Mouse (Mus musculus) intestine, embryonic 15.5 days (tissue): ENCODE data around the gene Sec22a. TPM values are rescaled to one million over a fixed set of nuclear protein-coding genes. Genes with fewer than 3 reads are reported as not detected.

Source experiments
- ATAC-seq: fragments of 200-750 bp; cut with Nextera tagmentation; 2 replicates; pipeline ENCODE4 v1.8.0; 2017; ENCODE audit warnings: moderate TSS enrichment, moderate library complexity
- H3K27ac ChIP-seq: fragments of 300-500 bp; sonication (generic); 2 replicates; pipeline ENCODE4 v1.5.1; 2015; ENCODE audit warnings: mild to moderate bottlenecking, inconsistent platforms
- H3K27me3 ChIP-seq: fragments of 300-500 bp; sonication (generic); replicated peaks from 2 replicates; pipeline ENCODE4 v1.6.1; 2015; ENCODE audit warnings: inconsistent platforms
- H3K36me3 ChIP-seq: fragments of 300-500 bp; sonication (generic); 2 replicates; pipeline ENCODE4 v1.6.1; 2015; ENCODE audit warnings: inconsistent platforms
- H3K4me1 ChIP-seq: fragments of 300-500 bp; sonication (generic); replicated peaks from 2 replicates; pipeline ENCODE4 v1.6.1; 2015; ENCODE audit warnings: inconsistent platforms
- H3K4me2 ChIP-seq: fragments of 300-500 bp; sonication (generic); replicated peaks from 2 replicates; pipeline ENCODE4 v1.6.1; 2015; ENCODE audit warnings: mild to moderate bottlenecking, inconsistent platforms
- H3K4me3 ChIP-seq: fragments of 300-500 bp; sonication (generic); replicated peaks from 2 replicates; pipeline ENCODE4 v1.5.1; 2015; ENCODE audit warnings: inconsistent platforms
- H3K9ac ChIP-seq: fragments of 300-500 bp; sonication (generic); 2 replicates; pipeline ENCODE4 v1.6.1; 2015; ENCODE audit warnings: inconsistent platforms
- H3K9me3 ChIP-seq: fragments of 300-500 bp; sonication (generic); 2 replicates; pipeline ENCODE4 v1.6.1; 2016; ENCODE audit warnings: inconsistent platforms
- WGBS: fragments of 180-500 bp; shearing (Covaris S2); methylation state at CpG from one replicate; pipeline ENCODE4 v1.1.7; 2015; 5-methylcytosine and 5-hydroxymethylcytosine counted together
- polyA plus RNA-seq: library from polyadenylated mRNA; unstranded; fragments of >200 nt; fragmentation: Nextera tagmentation; extraction: Ambion mirVana; gene quantifications from 2 replicates; pipeline ENCODE4 v1.2.1, GENCODE M21; 2015

Sec22a gene
- polyA plus RNA-seq, result 53.3 and 54.3 TPM in 2 replicates

DNA sequence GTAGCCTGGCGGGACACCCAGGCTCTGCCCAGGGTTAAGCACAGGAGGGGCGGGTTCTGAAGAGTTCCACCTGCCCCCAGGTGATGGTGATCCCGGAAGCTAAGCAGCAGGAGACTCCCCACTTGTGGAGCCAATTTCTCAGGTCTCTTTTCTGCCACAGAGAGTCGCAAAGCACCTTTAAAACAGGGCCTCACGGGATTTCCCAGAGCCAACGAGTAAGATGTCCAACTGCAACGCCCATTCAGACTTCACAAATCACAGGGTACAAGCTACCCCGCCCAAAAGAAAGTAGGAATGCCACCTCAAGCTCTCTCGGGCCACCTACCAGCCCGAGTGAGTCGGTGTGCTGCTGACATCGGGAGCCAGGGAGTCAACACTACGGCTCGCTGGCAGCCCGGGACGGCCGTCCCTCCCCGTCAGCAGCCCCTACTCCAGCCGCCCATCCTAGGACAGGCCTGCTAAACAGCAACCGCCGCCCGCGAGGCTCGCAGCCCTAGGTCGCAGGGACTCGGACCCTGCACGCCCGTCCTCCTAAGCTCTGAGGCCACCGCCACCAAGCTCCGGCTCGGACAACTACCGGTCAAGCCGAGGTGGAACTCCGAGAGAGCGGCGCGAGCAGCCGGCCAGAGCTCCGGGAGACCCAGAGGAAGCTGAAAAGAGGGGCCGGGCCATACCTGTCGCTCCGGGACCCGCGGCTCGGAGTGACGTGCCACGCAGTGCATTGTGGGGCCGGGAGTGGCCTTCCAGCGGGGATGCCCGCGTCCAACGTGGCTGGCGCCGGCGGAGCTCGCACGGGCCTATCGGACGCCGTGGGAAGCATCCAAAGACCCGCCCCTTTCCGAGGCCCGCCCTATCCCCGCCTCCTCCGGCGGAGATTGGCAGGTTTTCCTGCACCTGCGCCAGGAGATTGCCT is at the start of gene Sec22a:
Sec22a (minus strand) TSS at position 769 of the 913 bp plus-strand sequence.
- H3K9me3 ChIP-seq, result no peaks in the 10 kb centered on the region
- ATAC-seq, result peak; percentile 100
- H3K9ac ChIP-seq, result peak within 1 kb of the TSS; percentile 86
- H3K4me3 ChIP-seq, result peak within 1 kb of the TSS; percentile 70
- peak within 1 kb of the TSS; percentile 85 for H3K27ac ChIP-seq
- under 1% methylated on average over 67 of the region's 67 CpGs for WGBS
- peaks cover 6% of the 10 kb centered on the region; the same call in 1 of the 2 replicates for H3K4me1 ChIP-seq
- H3K27me3 ChIP-seq, result no peaks in the 10 kb centered on the region
- peak within 1 kb of the TSS; percentile 72 for H3K4me2 ChIP-seq
- H3K36me3 ChIP-seq, result no peaks in the 10 kb centered on the region

DNA sequence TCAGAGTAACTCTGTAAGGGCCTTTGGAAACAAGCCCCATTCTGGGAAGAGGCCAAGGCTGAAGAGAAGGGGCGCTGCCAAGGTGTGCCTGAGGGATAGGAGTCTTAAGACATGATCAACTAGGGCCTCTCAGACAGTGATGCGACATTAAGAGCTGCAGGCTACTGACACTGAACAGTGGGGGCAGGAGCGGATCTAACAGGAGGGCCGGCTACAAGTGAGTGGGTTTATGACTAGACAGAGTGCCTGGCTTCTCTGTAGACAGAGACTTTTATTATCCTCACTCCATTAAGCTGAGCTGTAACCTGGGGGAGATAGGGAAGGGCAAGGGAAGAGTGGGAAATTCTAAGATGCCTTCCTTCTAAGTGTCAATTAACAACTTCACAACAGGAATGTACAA is 43.0 kb upstream of the Sec22a start:
- Histone ChIP-seq H3K4me3 (no peak overlapping the region), H3K36me3 (no peaks in the 10 kb centered on the region), H3K4me2 (no peak overlapping the region), H3K9me3 (no peaks in the 10 kb centered on the region), H3K27me3 (no peaks in the 10 kb centered on the region), H3K9ac (no peak overlapping the region), H3K4me1 (no peaks in the 10 kb centered on the region), H3K27ac (no peak overlapping the region)
- WGBS, result 55% methylated on average over 4 of the region's 4 CpGs
- ATAC-seq, result no peak

DNA sequence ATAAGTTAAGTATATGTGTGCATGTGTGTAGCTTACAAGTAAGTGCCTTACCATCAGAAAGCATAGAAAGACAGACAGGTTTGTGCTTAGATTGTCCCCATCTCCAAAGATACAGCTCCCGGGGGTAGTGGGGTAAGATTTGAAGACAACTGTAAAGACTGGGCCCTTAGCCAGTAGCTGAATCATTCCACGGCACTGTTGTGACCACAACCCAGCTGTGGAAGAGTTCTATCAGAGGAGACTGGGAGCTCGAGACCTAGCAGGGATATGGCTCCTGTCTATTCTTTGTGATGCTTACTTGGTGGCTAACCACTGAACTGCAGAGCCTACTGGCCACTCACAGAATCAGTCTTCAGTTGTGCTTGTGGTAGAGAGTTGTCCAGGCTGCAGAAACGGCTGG is 42.4 kb upstream of the Sec22a start:
- Histone ChIP-seq H3K36me3 (no peaks in the 10 kb centered on the region), H3K27me3 (no peaks in the 10 kb centered on the region), H3K4me2 (no peak overlapping the region), H3K9me3 (no peaks in the 10 kb centered on the region), H3K27ac (no peak overlapping the region), H3K9ac (no peak overlapping the region), H3K4me3 (no peak overlapping the region), H3K4me1 (no peaks in the 10 kb centered on the region)
- ATAC-seq, result no peak
- WGBS, result 84% methylated on average over 4 of the region's 4 CpGs

DNA sequence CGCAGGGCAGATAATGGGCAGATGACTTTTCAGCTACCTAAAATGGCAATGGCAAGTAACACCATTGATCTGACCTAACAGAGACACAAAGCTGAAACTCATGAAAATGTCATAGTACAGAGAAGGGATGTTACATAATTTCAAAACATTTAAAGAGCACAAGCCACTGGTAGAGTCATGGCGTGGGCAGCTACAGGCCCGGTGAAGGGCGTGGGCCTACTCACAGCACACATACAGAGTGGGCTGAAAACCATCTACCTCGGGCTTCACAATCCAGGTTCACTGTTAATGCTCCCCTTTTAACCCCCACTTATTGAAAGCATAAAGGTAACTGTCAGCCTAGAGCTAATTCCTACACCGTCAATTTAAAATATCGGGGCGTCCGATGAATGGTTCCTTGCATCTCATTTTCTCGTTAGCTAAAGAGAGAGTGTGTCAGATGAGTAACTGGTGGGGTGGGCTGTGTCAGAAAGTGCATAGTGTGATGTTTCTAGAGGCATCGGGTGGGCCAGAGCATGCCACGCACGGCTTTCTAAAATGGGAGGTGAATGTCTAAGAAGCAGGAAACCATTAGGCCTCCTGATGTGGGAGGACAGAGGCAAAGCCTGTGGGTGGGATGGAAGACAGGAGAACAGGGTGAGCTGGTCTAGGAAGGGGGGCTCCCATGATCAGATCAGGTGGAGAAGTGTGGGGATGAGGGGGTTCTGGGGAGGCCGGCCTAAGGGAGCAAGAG is 41.8 kb upstream of the Sec22a start:
- H3K9me3 ChIP-seq, result no peaks in the 10 kb centered on the region
- 94% methylated on average over 14 of the region's 14 CpGs for WGBS
- H3K27me3 ChIP-seq, result no peaks in the 10 kb centered on the region
- no peak overlapping the region for H3K27ac ChIP-seq
- H3K4me1 ChIP-seq, result no peaks in the 10 kb centered on the region
- no peak for ATAC-seq
- no peak overlapping the region for H3K4me3 ChIP-seq
- H3K9ac ChIP-seq, result no peak overlapping the region
- no peaks in the 10 kb centered on the region for H3K36me3 ChIP-seq
- H3K4me2 ChIP-seq, result no peak overlapping the region

DNA sequence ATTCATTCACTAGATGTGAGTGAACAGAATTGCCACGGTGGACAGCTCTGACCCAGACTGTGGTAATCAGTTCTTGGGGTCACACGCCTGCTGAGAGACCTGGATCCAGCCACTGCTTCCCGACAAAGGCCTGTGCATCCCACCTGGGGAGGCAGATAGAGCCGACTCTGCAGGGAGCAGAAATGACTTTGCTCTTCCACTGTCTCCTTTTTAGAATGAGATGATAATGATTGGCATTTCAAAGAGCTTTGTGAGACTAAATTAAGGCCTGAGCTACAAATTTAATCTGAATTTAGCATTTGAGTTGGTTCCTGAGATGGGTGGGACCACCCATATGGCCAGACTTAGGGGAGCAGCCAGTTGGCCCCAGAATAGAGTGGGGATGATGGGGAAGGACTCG is 41.1 kb upstream of the Sec22a start:
- Histone ChIP-seq H3K4me2 (no peak overlapping the region), H3K36me3 (no peaks in the 10 kb centered on the region), H3K27ac (no peak overlapping the region), H3K4me3 (no peak overlapping the region), H3K27me3 (no peaks in the 10 kb centered on the region), H3K9ac (no peak overlapping the region), H3K4me1 (no peaks in the 10 kb centered on the region), H3K9me3 (no peaks in the 10 kb centered on the region)
- WGBS, result 85% methylated on average over 5 of the region's 5 CpGs
- no peak for ATAC-seq

DNA sequence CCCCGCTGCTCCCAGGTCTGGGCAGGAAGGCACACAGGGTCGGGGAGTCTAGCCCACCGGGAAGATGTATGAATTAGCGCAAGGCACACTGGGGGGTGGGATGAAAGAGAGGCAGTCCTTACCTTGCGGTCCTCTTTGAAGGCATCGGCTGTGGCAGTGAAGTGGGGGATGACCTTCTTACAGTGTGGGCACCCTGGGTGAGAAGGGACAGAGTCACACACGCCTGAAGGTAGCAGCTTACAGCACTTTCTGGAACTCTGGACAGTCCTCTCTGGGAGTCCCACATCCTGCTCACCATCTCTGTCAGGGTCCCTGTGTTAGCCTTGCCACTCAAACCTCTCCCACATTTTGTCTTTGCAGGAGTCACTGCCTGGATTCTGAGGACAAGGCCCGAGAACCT is 40.2 kb upstream of the Sec22a start:
- no peaks in the 10 kb centered on the region for H3K27me3 ChIP-seq
- H3K27ac ChIP-seq, result no peak overlapping the region
- H3K9me3 ChIP-seq, result no peaks in the 10 kb centered on the region
- no peak overlapping the region for H3K4me2 ChIP-seq
- H3K36me3 ChIP-seq, result no peaks in the 10 kb centered on the region
- ATAC-seq, result no peak
- 89% methylated on average over 8 of the region's 8 CpGs for WGBS
- H3K9ac ChIP-seq, result no peak overlapping the region
- no peaks in the 10 kb centered on the region for H3K4me1 ChIP-seq
- H3K4me3 ChIP-seq, result no peak overlapping the region

DNA sequence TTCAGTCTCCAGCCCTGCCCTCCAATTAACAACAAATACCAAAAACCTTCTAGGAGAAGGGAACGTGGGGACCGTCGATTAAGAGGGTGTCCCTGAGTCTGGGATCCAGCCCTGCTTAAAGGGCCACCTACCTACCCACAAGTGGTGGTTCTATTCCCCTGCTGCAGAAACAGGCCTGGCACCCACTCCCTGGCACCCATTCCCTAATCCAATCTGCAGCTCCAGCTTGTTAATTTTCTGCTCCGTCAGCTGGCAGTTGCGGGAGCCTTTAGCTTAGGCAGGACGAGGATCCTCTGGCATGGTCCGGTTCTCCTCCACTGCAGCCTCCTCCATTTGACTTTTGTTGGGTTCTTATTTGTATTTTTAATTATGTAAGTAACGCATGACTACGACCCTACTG is 39.6 kb upstream of the Sec22a start:
- H3K4me3 ChIP-seq, result no peak overlapping the region
- WGBS, result 90% methylated on average over 9 of the region's 9 CpGs
- H3K4me2 ChIP-seq, result no peak overlapping the region
- no peak overlapping the region for H3K27ac ChIP-seq
- H3K9me3 ChIP-seq, result no peaks in the 10 kb centered on the region
- no peaks in the 10 kb centered on the region for H3K27me3 ChIP-seq
- no peaks in the 10 kb centered on the region for H3K36me3 ChIP-seq
- no peak for ATAC-seq
- no peaks in the 10 kb centered on the region for H3K4me1 ChIP-seq
- H3K9ac ChIP-seq, result no peak overlapping the region

DNA sequence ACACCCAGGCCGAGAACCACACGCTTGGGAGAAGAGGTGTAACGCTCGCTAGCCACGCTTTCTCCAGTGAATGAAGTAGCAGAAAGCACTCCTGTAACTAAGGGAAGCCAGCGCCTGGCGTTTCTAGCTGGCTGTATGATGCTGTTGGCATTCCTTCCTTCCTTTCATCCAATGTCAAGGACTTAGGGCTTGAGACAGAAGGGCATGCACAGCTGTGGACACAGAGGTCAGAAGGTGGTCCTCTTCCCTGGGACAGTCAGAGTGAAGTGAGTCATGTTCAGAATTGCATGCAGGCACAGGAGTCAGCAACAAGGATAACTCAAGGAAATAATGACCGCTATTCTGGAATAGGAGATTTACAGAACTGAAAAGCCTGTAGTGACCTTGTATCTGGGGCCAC is 29.1 kb upstream of the Sec22a start:
- H3K4me1 ChIP-seq, result no peaks in the 10 kb centered on the region
- no peak overlapping the region for H3K4me2 ChIP-seq
- 87% methylated on average over 8 of the region's 8 CpGs for WGBS
- H3K36me3 ChIP-seq, result 0 out of 2 replicates have a peak, but pooled peaks cover 4% of the 10 kb centered on the region
- no peaks in the 10 kb centered on the region for H3K9me3 ChIP-seq
- ATAC-seq, result no peak
- H3K9ac ChIP-seq, result no peak overlapping the region
- no peaks in the 10 kb centered on the region for H3K27me3 ChIP-seq
- H3K4me3 ChIP-seq, result no peak overlapping the region
- H3K27ac ChIP-seq, result no peak overlapping the region

DNA sequence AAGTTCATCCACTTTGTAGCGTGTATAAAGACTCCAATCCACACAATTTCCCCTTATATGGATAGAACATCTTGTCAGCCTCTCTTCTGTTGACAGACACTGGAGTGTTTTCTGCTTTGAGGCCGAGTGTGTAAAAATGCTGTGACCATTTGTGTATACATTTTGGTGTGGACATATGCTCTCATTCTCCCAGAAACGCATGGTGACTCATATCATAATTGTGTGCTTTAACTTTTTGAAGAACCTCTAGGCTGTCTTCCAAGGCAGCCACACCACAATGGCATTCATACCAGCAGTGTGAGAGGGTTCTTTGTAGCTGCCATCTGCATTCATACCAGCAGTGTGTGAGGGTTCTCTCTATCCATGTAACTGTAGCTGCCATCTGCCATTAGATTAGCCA is 21.9 kb upstream of the Sec22a start:
- H3K4me2 ChIP-seq, result no peak overlapping the region
- no peaks in the 10 kb centered on the region for H3K36me3 ChIP-seq
- H3K9me3 ChIP-seq, result no peaks in the 10 kb centered on the region
- no peak overlapping the region for H3K9ac ChIP-seq
- H3K4me1 ChIP-seq, result no peaks in the 10 kb centered on the region
- no peak overlapping the region for H3K4me3 ChIP-seq
- ATAC-seq, result no peak
- no peaks in the 10 kb centered on the region for H3K27me3 ChIP-seq
- WGBS, result 79% methylated on average over 3 of the region's 3 CpGs
- no peak overlapping the region for H3K27ac ChIP-seq

DNA sequence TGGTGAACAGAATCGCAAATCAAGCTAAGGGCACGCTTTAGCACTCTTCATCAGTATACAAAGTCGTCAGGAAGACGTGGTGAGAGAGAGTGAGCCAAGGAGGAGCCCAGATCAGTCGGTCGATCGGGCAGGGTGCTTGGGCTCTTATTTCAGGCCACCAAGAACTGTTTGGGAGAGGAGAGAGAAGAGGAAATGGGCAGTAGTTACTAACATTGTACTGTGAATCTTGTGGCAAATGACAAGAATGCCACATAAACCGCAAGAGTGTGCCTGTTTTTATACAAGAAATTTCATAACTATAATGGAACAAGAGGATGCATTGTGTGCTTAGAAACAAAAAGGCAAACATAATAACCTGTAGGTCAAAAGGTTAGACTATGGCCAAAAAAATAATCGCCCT is 16.3 kb upstream of the Sec22a start:
- 74% methylated on average over 9 of the region's 9 CpGs for WGBS
- H3K9ac ChIP-seq, result no peak overlapping the region
- no peaks in the 10 kb centered on the region for H3K9me3 ChIP-seq
- no peak overlapping the region for H3K27ac ChIP-seq
- ATAC-seq, result no peak
- H3K27me3 ChIP-seq, result no peaks in the 10 kb centered on the region
- no peak overlapping the region for H3K4me3 ChIP-seq
- no peak overlapping the region for H3K4me2 ChIP-seq
- no peaks in the 10 kb centered on the region for H3K36me3 ChIP-seq
- no peaks in the 10 kb centered on the region for H3K4me1 ChIP-seq

DNA sequence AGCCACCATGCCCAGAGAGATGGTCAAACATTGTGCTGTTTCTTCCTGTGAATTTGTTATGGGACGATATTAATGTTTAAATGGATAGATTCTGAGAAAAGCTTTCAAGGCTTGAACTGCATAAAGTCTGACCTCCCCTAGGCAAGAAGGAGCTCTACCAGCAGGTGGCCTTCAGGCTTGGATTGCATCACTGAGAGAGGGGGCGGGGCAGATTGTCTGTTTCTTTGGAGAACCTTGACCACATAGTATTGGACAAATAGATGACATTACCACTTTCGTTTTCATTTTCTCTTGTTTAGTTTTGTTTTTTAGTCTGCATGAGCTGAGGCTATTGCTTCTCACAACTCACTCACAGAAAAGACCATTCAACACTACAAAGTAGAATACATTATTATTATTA is 15.6 kb upstream of the Sec22a start:
- Histone ChIP-seq H3K27ac (no peak overlapping the region), H3K36me3 (no peaks in the 10 kb centered on the region), H3K9me3 (no peaks in the 10 kb centered on the region), H3K4me2 (no peak overlapping the region), H3K9ac (no peak overlapping the region), H3K4me1 (no peaks in the 10 kb centered on the region), H3K27me3 (no peaks in the 10 kb centered on the region), H3K4me3 (no peak overlapping the region)
- no peak for ATAC-seq
- WGBS, result 90% methylated on average over 3 of the region's 3 CpGs

DNA sequence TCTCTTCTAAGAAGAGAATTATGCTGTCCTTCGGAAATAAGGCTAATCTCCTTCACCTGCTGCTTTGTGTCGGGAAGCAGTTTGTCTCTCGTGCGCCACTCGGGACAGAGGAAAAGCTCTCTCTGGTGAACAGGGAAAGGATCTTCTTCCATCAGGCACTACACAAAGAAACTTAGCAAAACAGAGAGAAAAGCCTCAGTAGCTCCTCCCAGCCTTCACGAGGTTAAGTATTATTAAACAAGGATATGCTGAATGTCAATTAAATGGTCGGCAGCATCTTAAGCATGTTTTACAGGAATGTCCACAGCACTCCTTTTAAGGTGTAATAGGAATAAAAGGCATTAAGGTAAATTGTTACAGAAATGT is 328 bp upstream of the Sec22a start:
- Histone ChIP-seq H3K9me3 (no peaks in the 10 kb centered on the region), H3K4me3 (peak overlapping the region; percentile 70), H3K9ac (peak overlapping the region; percentile 42; the same call in 1 of the 2 replicates), H3K36me3 (no peaks in the 10 kb centered on the region), H3K4me1 (peaks cover 6% of the 10 kb centered on the region; the same call in 1 of the 2 replicates), H3K27me3 (no peaks in the 10 kb centered on the region), H3K4me2 (peak overlapping the region; percentile 72), H3K27ac (peak overlapping the region; percentile 63; the same call in 1 of the 2 replicates)
- 1% methylated on average over 7 of the region's 7 CpGs for WGBS
- peak; percentile 46 for ATAC-seq
